Mouse (Mus musculus) thymus, adult 18-20 months (tissue): ENCODE data around the gene Bbof1.

ENCODE experiments used
- DNase-seq, 2 experiments: peaks; one replicate each; pipeline ENCODE4 v3.0.0; 2022; ENCODE audit warnings: mixed read lengths in 2 of 2

The Bbof1 gene

DNA sequence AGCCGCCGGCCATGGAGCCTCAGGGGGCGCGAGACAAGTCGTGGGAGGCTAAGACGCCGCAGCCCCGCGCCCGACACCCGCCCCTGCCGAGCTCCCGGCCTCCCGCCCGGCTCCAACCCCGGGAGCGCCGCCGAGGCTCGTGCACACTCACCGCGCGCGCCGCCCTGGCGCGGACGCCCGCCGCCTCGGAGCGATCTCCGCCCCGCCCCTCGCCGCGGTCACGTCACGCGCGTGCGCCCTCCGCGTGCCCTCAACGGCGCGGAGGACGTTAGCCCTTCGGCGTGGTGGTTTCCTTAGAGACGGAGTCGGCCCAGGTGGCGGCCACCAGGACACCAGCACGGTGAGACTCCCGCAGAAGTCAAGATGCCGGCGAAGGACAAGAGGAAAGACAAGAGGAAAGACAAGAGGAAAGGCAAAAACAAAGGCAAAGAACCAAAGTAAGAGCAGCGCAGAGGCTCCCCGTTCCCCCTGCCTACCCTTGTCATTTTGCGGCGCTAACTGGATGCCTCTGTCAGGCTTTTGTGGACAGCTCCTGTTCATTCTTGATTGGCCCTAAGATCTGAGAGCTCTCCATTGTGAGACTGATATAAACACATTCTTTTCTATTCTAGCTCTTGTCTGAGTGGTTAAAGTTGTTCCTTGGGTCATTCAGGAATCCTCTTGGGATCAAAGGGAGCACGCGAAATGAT is at the start of gene Bbof1, which contains the start of gene Entpd5:
Gene Bbof1, plus strand, starts transcription at position 253 of the 689 bp plus-strand sequence.
Gene Entpd5, minus strand, starts transcription at position 211 of the 689 bp plus-strand sequence.
- peak; percentile 80 for DNase-seq

DNA sequence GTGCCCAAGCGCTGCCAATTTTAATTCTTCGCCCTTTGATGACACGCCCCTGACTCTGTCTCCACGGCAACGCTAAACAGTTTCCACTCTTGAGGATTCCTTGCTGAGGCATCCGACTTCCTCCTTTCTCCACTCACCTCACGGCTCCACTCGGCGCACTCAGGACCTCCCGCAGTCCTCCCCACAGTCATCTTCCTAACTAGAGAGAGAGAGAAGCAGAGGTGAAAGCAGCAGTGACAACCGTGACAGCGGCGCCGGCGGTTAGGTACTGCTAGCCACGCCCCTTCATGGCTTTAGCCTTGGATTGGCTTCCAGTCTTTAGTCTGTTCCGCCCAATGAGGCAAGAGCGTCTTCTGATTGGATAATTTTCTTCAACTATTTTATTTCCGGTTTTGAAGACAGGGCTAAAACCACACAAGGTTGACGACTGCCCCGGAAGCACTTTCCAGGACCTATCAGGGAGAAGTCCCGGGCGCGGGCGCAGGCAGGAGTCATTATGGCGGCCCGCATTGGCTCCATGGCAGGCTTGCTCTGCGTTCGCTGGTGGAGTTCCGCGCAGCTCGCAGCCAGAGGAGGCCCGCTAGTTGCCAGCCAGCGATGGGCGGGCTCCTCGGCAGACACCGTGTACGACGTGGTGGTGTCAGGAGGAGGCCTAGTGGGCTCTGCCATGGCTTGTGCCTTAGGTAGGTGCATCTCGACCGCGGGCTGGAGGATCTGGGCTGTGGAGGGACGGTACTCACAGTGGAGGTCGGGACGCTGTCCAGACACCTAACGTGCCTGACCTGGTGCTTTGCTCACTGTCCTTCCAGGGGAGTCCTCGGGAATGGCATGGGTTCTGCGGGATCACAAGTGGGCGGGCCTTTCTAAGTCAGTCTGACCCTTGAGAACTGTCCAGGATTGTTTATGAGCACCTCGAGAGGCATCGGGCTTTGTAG is 47.0 kb upstream of the Bbof1 start, which contains the start of the genes Coq6 and Fam161b:
Gene Coq6, plus strand, starts transcription at position 103 of the 935 bp plus-strand sequence.
Gene Fam161b, minus strand, starts transcription at position 279 of the 935 bp plus-strand sequence.
- DNase-seq: peak; percentile 88 to 94

DNA sequence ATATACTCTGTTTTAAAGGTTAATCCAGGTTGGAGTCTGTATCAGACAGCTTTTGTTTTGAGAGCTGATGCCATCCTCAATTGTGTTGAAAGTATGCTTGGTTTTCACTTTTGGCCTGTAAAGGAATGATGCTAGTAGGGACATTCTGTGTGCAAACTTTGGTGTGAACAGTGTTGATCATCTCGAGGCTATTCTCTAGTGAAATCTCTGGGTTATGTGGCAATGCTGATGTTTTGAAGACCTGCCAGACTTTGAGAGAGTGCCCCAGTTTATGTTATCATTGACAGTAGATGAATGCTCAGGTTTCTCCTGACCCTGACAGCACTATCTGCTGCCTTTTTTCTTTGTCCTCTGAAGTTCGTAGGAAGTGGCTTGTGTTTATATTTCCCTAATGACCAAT is 46.0 kb upstream of the Bbof1 start:
- DNase-seq: no peak

DNA sequence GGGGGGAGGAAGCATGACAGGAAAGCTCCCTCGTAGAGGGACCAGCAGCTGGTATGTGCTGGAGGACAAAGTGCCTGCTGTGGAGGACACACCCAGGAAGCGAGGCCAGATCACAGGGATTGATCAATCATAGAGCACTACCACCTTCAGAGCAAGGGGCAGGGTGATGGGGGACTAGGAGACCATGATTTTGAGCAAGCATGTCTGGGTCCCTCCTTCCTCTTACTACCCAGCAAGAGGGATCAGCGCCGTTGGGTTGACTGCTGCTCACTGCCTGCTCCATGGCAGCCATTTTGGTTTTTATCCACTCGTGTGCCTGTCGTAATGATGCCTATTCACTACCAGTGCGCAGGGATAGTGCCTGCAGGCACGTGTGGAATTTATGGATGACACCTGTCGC is 44.6 kb upstream of the Bbof1 start:
- no peak for DNase-seq

DNA sequence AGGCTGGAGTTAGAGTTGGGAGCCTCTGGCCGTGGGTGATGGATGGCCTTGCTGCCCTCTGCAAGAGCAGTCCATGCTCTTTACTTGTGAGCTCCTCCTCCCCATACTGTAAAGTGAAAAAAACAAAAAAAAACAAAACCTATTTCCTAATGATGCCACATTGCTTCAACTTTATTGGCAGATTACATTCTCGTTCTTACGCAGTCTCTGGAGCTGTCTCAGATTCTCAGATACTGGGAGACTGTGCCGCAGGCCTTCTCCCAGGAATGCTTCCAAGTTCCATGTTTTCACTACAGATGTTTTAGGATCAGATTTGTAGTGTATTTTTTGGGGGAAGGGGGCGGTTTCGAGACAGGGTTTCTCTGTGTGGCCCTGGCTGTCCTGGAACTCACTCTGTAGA is 43.7 kb upstream of the Bbof1 start:
- DNase-seq: no peak

DNA sequence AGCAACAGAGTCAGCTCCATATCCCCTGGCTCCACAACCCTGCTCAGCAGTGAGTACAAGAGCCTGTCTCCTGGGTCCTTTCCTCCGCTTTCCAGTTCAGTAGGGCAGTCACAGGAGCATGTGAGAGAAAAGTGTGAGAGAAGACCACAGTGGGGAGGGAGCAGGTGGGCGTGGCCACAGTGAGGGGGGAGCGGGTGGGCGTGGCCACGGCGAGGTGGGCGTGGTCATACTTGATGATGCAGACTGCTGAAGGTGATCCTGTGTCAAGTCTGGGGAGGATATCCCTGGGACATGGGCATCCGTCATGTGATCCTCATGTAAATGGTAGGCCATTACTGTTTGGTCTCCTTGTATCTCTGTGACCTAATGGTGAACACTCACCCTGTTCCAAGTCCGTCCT is 41.9 kb upstream of the Bbof1 start:
- DNase-seq: no peak

DNA sequence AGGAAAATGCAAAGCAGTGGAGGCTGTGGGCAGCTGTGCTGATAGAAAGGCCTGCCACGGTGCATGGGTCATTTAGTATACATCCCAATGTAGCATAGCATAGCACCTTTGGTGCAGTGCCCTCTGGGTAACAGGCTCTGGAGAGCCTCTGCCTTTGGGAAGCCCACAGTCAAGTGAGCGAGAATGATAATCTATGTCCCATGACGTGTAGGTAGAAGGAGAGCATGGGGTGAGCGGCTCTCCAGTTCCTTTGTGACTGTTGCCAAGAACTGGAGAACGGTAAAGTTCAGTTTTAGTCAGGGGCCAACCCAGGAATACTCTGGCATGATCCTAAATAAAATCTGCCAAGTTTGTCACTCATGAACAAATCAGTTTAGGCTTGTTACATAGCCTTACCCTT is 37.2 kb upstream of the Bbof1 start:
- no peak for DNase-seq

DNA sequence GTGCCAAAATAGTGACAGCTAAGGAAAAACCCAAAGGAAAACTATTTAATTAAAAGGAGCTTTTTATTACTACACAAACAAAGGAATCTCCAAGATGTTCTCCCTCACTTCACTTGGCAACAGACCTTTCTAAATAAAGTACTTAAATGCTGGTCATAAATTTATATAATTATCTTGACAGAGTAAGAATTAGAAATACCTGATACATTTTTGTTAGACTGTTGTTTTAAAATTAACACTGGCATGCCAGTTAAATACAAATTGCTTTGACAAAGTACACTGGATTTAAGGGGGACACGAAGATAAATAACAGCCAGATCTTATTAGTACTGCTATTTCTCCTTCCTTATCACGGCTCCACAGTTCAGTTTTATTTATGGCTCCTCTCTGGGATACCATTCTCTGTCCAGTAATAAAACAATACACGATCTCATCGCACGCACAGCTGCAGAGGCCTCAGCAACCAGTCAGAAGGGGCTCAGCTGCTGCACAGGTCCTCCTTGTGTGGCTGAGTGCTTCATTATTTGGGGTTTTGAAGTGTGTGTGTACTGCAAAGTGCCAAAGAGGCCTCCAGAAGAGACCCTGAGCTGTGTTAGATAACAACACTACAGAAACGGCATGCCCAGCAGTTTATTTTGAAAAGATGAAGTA is 34.9 kb upstream of the Bbof1 start:
- no peak for DNase-seq

DNA sequence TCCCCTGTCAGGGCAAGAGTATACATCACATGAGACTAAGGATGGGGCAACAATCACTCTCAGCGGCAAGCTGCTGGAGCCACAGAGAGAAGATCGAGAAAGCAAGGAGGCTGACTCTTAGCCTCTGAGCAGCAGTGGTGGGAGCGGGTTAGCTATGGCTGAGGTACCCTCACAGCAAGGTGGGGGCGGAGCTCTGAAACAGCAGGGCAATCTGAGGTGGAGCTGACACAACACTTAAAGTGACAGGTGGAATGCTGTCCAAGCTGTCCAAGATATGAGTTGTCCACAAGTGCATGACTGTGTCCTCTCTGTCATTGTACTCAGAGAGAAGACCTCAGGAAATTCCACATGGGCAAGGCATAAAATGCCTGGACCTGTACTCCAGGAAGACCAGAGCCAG is 26.5 kb upstream of the Bbof1 start:
- no peak for DNase-seq

DNA sequence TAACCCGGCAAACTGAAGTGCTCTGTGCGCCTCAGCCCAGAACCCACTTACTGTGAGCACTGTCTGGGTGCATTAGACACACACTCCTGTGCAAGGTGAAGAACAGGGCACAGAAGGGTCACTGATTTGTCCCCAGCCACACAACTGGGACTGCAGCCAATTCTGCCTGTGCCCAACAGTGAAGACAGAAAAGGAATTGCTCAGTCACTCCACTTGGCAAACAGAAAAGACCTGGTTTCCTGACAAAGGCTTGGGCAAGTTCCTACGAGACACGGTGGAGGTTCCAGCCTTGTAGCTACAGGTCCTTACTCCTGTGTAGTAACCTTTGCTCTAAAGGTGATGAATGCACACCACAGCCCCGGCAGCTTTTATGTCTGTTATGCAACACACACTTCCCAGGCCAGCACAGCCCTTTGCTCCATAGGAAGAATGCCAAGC is 24.2 kb upstream of the Bbof1 start:
- DNase-seq: no peak

DNA sequence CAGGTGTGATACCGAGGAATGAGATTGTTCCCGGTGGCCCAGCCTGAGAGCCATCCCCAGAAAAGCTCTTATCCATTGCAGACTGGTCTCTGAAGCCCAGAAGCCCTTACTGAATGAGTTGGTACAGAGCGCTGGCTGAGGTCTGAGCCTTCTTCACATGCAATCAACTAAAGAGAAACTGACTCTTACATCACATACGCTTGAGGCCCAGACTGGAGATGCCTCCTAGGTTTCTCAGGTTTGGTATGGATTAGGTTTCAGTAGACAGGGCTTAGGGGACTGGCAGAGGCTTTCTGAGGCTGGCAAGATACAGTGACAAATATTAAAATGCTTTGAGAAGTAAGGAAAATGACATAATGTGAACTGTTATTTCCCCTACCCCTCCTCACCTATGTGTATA is 23.5 kb upstream of the Bbof1 start:
- no peak for DNase-seq

DNA sequence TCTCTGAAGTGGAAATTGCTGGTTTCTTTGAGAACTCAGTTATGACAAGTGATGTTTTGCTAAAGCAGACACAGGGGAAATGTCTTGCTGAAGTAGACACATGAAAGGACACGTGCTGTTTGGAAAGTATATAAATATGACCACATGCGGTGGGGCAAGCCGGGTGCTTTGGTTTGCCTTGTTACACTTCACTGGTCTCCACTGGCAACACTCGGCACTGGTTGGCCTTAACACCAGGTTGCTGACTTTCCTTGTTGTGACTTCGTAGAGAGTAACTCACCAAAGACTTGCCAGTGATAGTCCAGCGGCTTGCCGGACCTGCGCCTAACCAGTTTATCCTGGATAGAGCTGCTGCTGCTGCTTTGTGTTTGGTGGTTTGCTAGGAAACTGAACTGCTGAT is 20.8 kb upstream of the Bbof1 start:
- DNase-seq: no peak

DNA sequence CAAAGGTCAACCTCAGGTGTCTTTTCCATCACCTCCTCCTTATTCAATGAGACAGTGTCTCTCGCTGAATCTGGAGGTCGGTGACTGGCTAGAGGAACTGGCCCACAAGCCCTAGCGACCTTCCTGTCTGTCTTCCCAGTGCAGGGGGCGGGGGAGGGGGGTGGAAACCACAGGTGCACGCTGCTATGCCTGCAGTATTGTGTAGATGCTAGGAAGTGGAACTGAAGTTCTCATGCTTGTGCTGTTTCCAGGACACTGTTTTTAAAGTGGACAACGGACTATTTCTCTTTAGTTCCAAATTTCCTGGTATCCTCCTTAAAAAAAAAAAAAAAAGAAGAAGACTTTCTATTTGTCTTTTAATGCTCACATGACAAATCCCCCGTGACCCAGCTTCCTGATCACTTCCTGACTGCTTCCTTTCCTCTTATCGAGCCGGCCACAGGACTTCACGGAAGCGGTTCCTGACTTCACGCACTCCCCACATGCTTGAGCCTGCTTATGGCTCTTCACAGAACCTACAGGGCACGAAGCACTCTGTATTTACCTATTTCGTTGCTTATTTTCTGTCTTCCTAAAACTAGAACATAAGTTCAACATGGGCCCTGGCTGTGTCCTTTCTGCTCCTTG is 20.0 kb upstream of the Bbof1 start:
- no peak for DNase-seq

DNA sequence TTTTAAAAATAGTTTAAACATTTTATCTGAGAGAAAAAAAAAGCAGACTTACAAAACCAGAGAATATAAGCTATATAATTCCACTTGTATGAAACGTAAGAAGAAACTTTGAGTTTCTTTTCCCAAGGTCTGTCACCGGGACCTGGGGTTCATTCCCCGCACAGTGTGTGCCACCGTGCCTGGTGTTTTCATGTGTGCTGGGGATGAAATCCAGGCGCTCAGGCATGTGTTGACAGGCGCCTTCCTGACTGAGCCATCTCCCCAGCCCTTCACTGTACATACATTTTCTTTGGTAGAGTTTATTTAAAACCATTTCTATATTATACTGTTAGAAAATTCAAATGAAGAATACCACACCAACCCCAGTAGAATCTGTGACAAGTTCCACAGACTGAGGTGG is 18.5 kb upstream of the Bbof1 start:
- no peak for DNase-seq

DNA sequence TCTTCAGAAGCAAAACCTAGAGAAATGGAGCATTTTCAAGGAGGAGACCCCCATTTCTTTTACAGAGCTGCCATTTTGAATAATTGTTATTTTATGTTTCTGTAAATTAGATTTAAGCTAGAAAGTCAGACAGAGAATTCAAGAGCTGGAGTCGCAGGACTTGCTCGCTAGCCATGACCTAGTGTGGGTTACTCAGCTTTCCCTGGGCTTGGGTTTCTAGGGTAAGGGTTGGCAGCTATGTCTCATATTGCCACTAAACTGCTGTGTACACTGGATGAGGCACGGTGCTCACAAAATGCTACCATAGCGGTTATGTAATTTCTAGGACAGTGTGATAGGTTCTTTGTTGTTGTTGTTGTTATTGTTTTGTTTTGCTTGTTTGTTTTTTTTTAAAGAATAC is 16.2 kb upstream of the Bbof1 start:
- no peak for DNase-seq

DNA sequence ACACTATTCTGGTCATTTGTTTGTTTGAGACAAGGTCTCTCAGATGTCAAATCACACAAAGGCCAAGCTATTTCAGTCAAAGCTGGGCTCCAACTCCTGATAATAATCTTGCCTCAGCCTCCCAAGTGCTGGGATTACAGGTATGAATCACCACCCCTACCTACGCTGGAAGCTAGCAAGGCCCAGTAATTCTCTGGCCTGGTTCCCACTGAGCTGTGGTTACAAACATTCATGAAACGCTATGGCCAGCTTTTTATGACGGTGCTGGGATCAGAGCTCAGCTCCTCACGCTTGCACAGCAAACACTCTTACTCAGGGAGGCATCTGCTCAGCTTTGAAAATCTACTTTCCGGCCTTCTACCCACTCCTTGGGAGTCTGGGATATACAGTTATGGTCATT is 15.0 kb upstream of the Bbof1 start:
- no peak for DNase-seq

DNA sequence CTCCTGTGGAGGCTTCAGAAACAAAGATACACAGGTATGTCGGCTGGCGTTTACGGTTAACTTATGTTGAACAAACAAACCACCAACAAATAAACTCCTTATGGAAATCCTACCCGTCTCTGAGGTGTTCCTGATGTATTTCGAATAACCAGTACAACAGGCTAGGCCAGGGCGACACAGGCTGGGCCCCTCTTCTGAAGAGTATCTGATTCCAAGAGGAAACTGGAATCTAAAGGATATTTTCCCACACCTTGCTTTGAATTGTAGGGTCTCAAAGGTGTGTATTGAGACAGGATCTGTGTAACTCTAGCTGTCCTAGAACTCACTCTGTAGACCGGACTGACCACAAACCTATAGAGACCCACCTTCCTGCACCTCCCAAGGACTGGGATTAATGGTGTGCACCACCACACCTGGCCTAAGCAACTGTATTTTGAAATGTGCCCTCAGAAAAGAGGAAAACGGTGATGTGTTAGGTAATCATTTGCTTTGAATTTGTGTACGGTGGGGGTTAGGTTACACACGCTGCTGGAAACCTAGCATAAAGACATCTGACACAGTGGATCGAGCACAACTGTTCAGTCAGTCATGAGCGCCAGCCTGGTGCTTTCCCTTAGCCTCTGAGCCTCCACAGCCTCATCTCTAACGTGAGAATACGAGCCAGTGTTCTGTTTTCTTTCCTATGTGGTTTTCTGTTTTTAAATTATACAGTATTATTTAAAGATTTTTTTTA is 11.8 kb upstream of the Bbof1 start:
- no peak for DNase-seq

DNA sequence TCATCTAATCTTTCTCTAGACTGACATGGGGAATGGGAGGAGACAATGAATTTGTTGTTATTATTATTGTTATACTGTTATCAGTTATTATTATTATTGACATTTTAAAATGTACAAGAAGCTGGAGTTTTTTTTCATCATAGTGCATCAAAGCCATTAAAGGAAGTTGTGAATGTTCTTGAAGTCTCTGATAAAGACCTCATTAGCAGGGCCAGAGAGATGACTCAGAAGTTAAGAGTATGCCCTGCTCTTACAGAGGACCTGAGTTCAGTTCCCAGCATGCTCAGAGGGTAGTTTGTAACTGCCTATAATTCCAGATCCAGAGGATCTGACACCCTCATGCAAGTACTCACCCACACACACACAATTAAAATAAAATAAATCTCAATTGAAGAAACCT is 11.2 kb upstream of the Bbof1 start:
- no peak for DNase-seq

DNA sequence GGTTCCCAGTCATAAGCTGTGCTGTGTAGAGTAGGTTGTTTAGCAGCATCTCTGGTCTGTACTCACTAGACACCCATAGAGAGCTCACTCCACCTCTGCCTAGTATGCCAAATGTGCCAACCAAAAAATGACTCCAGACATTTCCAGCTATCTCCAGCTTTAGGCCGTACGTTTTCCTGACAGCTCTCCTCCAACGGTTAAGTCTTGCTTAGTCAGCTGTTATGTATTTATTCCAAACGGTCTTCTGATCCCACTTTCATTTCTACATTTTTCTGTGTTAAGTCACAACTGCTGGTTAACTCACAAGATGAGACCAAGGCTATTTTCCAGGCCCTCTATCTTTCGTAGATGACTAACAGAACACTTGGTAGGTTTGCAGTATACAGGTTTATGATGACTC is 10.2 kb upstream of the Bbof1 start:
- DNase-seq: no peak

DNA sequence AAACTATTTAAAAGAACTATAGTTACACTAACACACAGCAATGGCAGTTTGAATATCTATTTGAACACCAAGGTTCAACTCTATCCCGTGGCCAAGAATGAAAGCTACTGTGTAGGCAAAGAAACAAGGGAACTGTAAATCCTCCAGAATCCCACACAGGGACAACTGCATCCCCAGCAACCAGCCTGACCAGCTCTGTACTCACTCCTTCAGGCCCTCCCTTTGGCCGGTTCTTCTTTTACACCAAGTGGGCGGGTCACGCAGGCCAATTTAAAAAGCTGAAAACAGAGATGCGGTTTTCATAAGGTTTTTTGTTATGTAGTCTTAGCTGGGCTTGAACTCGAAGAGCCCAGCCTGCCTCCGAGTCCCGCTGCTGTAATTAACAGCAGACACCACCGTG is 9.7 kb upstream of the Bbof1 start:
- DNase-seq: no peak

DNA sequence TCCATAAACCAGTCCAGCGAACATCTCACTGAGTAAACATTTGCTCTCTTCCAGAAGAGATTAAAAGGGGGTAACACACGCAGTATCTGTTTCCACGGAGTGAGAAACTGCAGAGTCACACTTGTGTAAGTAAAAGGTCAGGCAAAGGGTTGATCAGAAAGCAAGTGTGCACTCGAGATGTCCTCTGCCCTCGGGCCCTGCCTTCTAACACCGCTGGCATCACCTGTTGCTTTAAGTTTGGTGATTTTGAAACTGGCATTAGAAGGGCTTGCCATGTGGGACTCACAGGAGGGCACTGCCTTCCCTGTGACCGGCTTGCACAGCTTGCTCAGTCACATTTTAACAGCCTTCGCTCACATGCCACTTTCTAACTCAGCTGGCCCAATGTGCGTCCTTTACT is 9.2 kb upstream of the Bbof1 start:
- no peak for DNase-seq

DNA sequence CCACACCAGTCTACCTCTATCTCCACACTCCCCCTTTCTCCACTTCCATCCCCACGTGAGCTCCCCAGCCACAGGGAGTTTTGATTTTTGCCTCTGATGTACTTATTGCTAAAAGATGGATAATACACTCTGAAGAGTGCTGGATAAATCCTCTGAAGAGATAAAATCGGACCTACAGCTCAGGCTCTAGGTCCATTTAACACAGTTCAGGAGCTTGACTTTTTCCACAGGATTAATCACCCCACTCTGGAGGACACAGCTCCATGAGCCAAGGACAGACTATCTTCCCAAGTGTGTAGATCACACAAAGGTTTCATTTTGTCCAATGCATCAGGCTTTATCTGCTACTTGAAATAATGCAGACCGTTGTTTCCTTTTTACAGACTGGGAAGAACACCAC is 8.8 kb upstream of the Bbof1 start:
- no peak for DNase-seq
